Mouse (Mus musculus): Measurements from ENCODE around the gene Muc13. TPM values are rescaled to one million over a fixed set of nuclear protein-coding genes. Genes with fewer than 3 reads are reported as not detected.

Gene Muc13
- polyA plus RNA-seq, 1 experiment from 2014 or later: 0.05 TPM

DNA sequence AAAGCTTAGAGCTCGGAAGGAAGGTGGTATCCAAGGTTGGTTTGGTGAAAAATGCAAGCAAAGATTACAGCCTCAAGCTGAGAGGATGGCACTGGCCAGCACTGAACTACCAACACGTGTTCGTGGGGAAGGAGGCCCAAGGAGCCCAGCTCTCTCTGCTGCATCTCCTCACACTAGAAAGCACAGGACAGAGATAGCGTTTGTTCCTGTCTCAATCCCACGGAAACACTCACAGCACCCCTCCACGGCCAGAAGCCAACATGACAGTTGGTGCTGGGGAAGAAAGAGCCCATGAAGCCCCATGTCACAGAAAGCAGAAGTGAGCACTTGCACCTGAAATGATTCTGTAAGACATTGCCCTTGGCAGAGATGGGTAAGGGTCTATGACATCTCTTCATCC, 37.4 kb upstream of the Muc13 start:
- no peaks in the 10 kb centered on the region for H3K9me3 ChIP-seq
- no peaks in the 10 kb centered on the region for H3K27me3 ChIP-seq
- no peak overlapping the region for H3K4me2 ChIP-seq
- no peak for ATAC-seq (ENCODE audit: low FRiP score, low read depth)
- no peak overlapping the region for H3K4me3 ChIP-seq
- WGBS: 59% methylated on average over 6 of the region's 6 CpGs
- H3K27ac ChIP-seq (replicated peaks): no peak overlapping the region
- no peak overlapping the region for H3K9ac ChIP-seq
- no peaks in the 10 kb centered on the region for H3K36me3 ChIP-seq
- H3K4me1 ChIP-seq (replicated peaks): no peaks in the 10 kb centered on the region

DNA sequence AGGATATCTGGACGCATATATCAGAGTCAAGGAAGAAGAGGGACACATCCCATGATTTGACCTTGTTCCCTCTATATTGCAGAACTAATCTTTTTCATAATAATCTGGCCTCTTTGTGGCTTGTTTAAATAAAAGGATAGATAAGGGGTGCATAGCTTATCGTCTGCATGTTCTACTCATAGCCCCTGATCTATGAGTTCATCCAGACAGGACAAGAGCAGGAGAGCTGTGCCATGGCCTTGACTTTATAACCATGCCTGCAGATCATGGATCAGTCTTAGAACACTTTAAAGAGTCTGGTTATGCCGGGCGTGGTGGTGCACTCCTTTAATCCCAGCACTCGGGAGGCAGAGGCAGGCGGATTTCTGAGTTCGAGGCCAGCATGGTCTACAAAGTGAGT, 34.6 kb upstream of the Muc13 start:
- Histone ChIP-seq H3K4me1 (replicated peaks) (peaks cover 2% of the 10 kb centered on the region), H3K9me3 (no peaks in the 10 kb centered on the region), H3K4me3 (no peak overlapping the region), H3K36me3 (no peaks in the 10 kb centered on the region), H3K27ac (replicated peaks) (no peak overlapping the region), H3K4me2 (no peak overlapping the region), H3K9ac (no peak overlapping the region), H3K27me3 (no peaks in the 10 kb centered on the region)
- WGBS: 95% methylated on average over 7 of the region's 7 CpGs
- no peak for ATAC-seq (ENCODE audit: low FRiP score, low read depth)

DNA sequence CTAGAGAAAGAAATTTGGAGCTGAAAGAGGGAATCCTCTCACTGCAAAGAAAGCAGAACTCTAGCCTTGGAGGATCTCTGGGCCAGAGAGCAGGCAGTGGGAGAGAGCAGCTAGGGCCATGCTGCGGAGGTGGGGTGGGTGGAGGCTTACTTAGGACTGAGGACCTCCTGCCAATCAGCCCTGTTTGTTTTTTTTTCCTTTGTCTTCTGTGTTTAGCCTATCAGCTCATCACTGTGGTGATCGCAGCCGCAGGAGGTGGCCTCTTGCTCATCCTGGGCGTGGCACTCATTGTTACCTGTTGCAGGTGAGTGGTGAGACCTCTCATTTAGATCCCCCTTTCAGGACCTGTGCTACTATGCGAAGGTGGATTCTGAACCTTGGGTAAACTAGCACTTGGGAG, 33.3 kb upstream of the Muc13 start:
- 43% methylated on average over 5 of the region's 5 CpGs for WGBS
- Histone ChIP-seq H3K4me1 (replicated peaks) (peaks cover 10% of the 10 kb centered on the region), H3K4me2 (peak overlapping the region; percentile 21), H3K27ac (replicated peaks) (no peak overlapping the region), H3K36me3 (no peaks in the 10 kb centered on the region), H3K9ac (no peak overlapping the region), H3K9me3 (no peaks in the 10 kb centered on the region), H3K4me3 (no peak overlapping the region), H3K27me3 (no peaks in the 10 kb centered on the region)
- ATAC-seq (ENCODE audit: low FRiP score, low read depth): no peak

DNA sequence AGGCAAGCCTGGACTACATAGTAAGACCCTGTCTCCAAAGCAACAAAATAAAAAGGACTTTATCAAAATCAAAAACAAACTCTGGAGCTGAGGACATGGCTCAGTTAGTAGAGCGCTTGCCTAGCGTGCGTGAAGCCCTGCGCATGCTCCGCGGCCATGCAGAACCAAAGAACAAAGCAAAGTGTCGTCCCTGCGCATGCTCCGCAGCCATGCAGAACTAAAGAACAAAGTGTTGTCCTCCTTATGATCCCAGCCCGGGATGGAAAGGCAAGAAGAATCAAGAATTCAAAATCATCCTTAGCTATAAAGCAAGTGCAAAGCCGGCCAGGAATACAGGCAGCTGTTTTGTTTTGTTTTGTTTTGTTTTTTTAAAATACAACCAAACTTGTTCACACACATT, 32.8 kb upstream of the Muc13 start:
- H3K27me3 ChIP-seq: no peaks in the 10 kb centered on the region
- no peak overlapping the region for H3K4me3 ChIP-seq
- H3K4me2 ChIP-seq: peak overlapping the region; percentile 21
- peaks cover 10% of the 10 kb centered on the region for H3K4me1 ChIP-seq (replicated peaks)
- 45% methylated on average over 11 of the region's 11 CpGs for whole genome bisulfite sequencing
- H3K36me3 ChIP-seq: no peaks in the 10 kb centered on the region
- no peak overlapping the region for H3K27ac ChIP-seq (replicated peaks)
- ATAC-seq (ENCODE audit: low FRiP score, low read depth): no peak
- H3K9me3 ChIP-seq: no peaks in the 10 kb centered on the region
- no peak overlapping the region for H3K9ac ChIP-seq

DNA sequence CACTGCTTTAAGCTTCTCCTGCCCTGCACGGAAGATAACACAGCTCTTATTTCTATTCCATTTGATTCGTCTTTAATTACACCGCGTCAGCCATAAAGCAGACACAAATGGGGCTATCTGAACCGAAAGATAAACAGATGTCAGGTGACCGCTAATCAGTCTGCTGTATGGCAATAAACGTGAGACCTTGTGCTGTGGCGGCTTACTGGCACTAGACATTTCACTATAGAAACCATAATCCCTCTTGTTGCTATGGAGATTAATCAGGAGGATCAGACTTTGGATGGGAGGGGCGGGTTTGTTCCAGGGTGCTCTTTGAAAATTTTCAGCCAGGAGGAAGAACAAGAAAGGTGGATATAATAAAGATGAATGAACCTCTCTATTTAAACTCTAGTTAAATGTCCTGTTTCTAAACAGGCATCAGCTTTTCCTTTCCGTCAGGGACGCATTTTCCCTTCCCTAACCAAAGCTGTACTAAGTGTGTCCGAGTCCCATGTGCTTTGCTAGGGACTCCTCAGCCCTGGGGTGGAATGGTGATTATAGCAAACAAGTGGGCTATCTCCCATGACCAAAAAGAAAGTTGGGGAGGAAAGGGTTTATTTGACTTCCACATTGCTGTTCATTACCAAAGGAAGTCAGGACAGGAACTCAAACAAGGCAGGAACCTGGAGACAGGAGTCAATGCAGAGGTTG, 29.2 kb upstream of the Muc13 start:
- H3K9me3 ChIP-seq: no peaks in the 10 kb centered on the region
- H3K4me3 ChIP-seq: no peak overlapping the region
- no peak overlapping the region for H3K9ac ChIP-seq
- WGBS: 35% methylated on average over 12 of the region's 12 CpGs
- no peaks in the 10 kb centered on the region for H3K36me3 ChIP-seq
- H3K4me2 ChIP-seq: peak overlapping the region; percentile 41
- ATAC-seq (ENCODE audit: low FRiP score, low read depth): peak; percentile 61; the same call in 1 of the 2 replicates
- H3K27ac ChIP-seq (replicated peaks): peak overlapping the region; percentile 35
- H3K4me1 ChIP-seq (replicated peaks): peaks cover 10% of the 10 kb centered on the region
- H3K27me3 ChIP-seq: no peaks in the 10 kb centered on the region

DNA sequence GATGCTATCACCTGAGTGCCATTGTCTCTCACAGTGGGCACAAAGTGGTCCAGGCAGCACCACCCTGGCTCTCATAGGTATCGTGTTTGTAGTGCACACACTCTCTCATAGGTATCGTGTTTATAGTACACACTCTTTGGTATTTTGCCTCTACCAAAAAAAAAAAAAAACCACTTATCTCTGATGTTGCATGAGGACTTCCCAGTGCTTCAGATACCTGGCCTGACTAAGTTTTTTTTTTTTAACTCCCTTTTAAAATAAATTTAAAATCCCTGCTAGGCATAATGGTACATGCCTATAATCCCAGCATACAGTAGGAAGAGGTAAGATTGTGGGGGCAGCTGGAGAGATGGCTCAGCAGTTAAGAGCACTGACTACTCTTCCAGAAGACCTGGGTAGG, 28.4 kb upstream of the Muc13 start:
- H3K4me1 ChIP-seq (replicated peaks): peaks cover 10% of the 10 kb centered on the region
- ATAC-seq (ENCODE audit: low FRiP score, low read depth): no peak
- no peaks in the 10 kb centered on the region for H3K9me3 ChIP-seq
- no peak overlapping the region for H3K27ac ChIP-seq (replicated peaks)
- no peak overlapping the region for H3K9ac ChIP-seq
- H3K36me3 ChIP-seq: no peaks in the 10 kb centered on the region
- H3K4me3 ChIP-seq: no peak overlapping the region
- WGBS: 100% methylated on average over 2 of the region's 2 CpGs
- no peaks in the 10 kb centered on the region for H3K27me3 ChIP-seq
- H3K4me2 ChIP-seq: no peak overlapping the region

DNA sequence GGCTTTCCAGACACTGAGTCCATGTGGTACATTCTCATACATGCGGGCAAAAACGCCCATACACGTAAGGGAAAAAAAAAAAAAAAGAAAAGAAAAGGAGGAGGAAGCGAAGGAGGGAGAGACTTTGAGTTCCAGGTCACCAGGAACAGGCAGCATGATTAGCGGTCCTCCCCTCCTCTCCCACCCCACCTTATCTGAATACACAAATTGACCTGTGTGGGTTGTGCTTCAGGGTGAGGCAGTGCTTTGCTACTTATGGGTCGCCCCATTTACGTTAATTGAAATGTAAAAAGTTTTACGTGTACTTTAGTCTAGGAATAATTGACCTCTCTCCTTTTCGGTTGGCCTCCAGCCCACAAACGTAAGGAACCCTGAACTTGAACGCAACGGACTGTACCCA, 27.5 kb upstream of the Muc13 start:
- ATAC-seq (ENCODE audit: low FRiP score, low read depth): no peak
- WGBS: 87% methylated on average over 12 of the region's 12 CpGs
- Histone ChIP-seq H3K9me3 (no peaks in the 10 kb centered on the region), H3K27me3 (no peaks in the 10 kb centered on the region), H3K9ac (no peak overlapping the region), H3K36me3 (no peaks in the 10 kb centered on the region), H3K4me3 (no peak overlapping the region), H3K4me2 (no peak overlapping the region), H3K27ac (replicated peaks) (no peak overlapping the region), H3K4me1 (replicated peaks) (peaks cover 10% of the 10 kb centered on the region)

DNA sequence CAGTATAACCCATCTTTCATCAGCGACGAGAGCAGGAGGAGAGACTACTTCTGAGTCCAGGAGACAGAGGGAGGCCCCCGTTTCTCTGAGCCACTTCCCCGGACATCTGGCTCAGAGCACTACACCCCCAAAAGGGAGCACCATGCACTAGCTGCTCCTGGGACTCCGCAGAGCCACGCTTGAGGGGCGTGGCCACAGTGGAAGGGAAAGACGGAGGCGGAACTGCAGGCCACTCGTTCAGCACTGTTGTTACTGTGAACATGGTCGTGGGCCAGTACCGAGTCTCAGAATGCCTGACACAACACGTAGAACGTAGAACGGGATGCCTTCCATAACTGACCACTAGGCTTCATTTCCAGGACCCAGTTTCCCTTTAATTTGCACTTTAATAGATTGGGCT, 27.1 kb upstream of the Muc13 start:
- H3K27me3 ChIP-seq: no peaks in the 10 kb centered on the region
- ATAC-seq (ENCODE audit: low FRiP score, low read depth): no peak
- no peak overlapping the region for H3K9ac ChIP-seq
- H3K9me3 ChIP-seq: no peaks in the 10 kb centered on the region
- no peak overlapping the region for H3K4me3 ChIP-seq
- peaks cover 10% of the 10 kb centered on the region for H3K4me1 ChIP-seq (replicated peaks)
- no peak overlapping the region for H3K27ac ChIP-seq (replicated peaks)
- WGBS: 70% methylated on average over 15 of the region's 15 CpGs
- no peak overlapping the region for H3K4me2 ChIP-seq
- H3K36me3 ChIP-seq: no peaks in the 10 kb centered on the region

DNA sequence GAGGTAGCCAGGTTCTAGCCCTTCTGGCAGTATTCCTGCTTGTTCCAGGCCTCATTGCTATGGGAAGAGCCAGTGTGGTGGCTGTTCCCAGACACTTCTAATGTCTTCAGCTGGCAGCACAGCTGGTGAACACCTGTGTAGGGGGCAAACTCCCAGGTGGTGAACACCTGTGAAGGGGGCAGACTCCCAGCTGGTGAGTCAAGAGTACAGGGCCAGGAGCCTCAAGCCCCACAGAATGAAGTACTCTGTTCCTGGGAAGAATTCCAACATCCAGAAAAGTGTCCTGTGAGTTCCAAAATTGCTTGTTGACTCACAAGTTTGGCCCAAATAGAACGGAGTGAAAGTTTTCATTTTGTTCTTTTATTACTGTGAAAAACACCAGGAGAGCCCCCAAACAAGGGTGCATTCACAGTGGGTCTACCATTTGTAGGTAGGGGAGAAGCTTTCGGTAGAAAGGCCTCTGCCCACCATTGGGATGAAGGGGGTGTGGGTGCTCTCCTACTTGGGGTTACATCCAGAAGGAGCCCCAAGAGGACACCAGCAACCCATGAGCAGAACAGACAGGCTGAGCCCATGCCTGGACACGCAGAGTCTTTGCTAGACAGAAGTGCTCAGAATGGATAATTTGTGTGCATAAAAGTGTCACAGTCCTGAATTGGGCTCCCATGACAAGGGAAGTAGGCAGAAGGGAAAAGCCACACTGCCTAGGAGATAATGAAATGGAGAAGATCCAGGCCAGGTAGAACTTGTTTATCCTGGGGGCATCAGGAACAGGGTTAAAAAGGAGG, 25.2 kb upstream of the Muc13 start:
- no peaks in the 10 kb centered on the region for H3K27me3 ChIP-seq
- ATAC-seq (ENCODE audit: low FRiP score, low read depth): no peak
- no peak overlapping the region for H3K4me2 ChIP-seq
- no peaks in the 10 kb centered on the region for H3K36me3 ChIP-seq
- H3K4me3 ChIP-seq: no peak overlapping the region
- no peak overlapping the region for H3K9ac ChIP-seq
- no peak overlapping the region for H3K27ac ChIP-seq (replicated peaks)
- 89% methylated on average over 3 of the region's 3 CpGs for WGBS
- H3K9me3 ChIP-seq: no peaks in the 10 kb centered on the region
- peaks cover 10% of the 10 kb centered on the region for H3K4me1 ChIP-seq (replicated peaks)

DNA sequence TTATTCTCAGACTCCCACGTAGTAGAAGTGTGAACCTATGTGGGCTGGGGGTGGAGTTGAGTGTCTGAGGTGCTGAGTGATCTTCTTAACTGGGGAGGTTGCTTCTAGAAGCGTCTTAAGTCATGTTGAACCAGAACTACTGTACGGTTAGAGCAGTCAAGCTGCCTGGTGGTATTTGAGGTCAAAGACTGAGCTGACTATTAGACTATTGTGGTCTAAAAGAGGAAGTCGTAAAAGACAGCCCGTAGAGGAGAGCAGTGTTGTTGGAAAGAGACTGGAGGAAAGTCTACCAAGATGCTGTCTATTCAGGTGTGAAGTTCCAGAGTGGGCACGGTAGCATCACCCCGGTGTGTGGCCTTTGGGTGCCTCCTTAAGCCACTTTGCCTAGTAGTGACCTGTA, 24.0 kb upstream of the Muc13 start:
- H3K4me3 ChIP-seq: no peak overlapping the region
- H3K9ac ChIP-seq: no peak overlapping the region
- H3K27me3 ChIP-seq: no peaks in the 10 kb centered on the region
- H3K36me3 ChIP-seq: no peaks in the 10 kb centered on the region
- peaks cover 2% of the 10 kb centered on the region; the same call in 1 of the 2 replicates for H3K4me1 ChIP-seq (replicated peaks)
- H3K4me2 ChIP-seq: no peak overlapping the region
- H3K27ac ChIP-seq (replicated peaks): no peak overlapping the region
- no peaks in the 10 kb centered on the region for H3K9me3 ChIP-seq
- WGBS: 94% methylated on average over 7 of the region's 7 CpGs
- ATAC-seq (ENCODE audit: low FRiP score, low read depth): no peak

DNA sequence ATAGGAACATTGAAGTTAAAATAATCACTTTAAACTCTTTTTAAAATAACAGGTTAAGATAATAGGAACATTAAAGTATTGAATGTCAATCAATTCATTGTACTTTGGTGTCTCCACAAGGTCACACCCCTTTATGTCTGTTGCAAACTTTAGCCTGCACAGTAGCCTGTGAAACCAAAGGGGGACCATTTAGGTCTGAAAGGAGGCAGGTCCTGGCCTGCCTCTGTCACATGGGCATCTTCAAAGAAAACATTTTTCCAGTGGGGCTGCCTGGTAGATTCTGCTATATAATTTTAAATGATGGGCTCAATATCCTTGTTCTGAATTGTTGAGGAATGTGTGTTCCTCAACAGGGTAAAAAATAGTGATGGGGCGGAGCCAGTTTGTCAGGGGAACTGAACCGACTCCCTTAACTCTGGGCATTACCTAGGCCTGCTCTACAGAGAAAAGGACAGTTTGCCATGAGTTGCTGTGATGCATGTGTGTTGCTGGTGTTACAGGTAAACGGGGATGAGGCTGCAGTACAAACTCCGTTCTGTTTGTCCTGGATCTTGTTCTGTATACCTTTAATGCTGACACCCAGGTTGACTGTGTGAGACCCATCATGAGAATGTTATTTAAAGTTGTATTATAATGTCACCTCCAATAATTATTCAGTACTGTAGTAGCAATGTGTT, 22.9 kb upstream of the Muc13 start:
- WGBS: 92% methylated on average over 4 of the region's 4 CpGs

DNA sequence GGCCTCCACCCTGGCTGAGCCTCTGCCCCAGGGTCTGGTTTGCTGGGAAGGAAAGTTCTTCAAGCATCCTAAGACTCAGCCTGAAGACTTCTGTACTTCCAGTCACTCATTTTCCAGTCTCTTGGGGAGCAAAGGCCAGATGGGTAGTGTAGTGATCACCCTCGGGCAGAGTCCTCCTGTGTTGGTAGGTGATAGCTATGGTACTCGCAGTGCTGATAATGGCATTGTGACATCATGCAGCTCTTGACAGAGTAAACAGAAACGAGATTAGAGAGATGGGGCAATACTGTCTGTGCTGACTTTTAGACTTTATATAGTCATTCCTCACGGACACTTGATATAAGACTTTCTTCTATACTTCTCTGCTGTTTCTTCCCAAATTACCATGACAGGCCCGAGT, 21.0 kb upstream of the Muc13 start:
- H3K4me3 ChIP-seq: no peak overlapping the region
- H3K4me1 ChIP-seq (replicated peaks): no peaks in the 10 kb centered on the region
- H3K36me3 ChIP-seq: no peaks in the 10 kb centered on the region
- no peak for ATAC-seq (ENCODE audit: low FRiP score, low read depth)
- 91% methylated on average over 5 of the region's 5 CpGs for WGBS
- no peaks in the 10 kb centered on the region for H3K27me3 ChIP-seq
- H3K4me2 ChIP-seq: no peak overlapping the region
- H3K9ac ChIP-seq: no peak overlapping the region
- H3K9me3 ChIP-seq: no peaks in the 10 kb centered on the region
- H3K27ac ChIP-seq (replicated peaks): no peak overlapping the region

More for the DNA sequence above, 22.9 kb upstream of the Muc13 start:
- no peak for ATAC-seq (ENCODE audit: low FRiP score, low read depth)
- Histone ChIP-seq H3K27me3 (no peaks in the 10 kb centered on the region), H3K27ac (replicated peaks) (no peak overlapping the region), H3K36me3 (no peaks in the 10 kb centered on the region), H3K9me3 (no peaks in the 10 kb centered on the region), H3K9ac (no peak overlapping the region), H3K4me3 (no peak overlapping the region), H3K4me2 (no peak overlapping the region), H3K4me1 (replicated peaks) (no peaks in the 10 kb centered on the region)

Data from hindbrain, embryonic 15.5 days (tissue).